Mouse (Mus musculus) intestine, postnatal 0 days (tissue): Measurements from ENCODE around the gene Tmem30c. TPM values are rescaled to one million over a fixed set of nuclear protein-coding genes. Genes with fewer than 3 reads are reported as not detected.

Experiments used
- ATAC-seq: fragments of 200-750 bp; cut with Nextera tagmentation; 2 replicates; pipeline ENCODE4 v1.8.0; 2017; ENCODE audit warnings: mild to moderate bottlenecking, moderate TSS enrichment, moderate library complexity
- H3K27ac ChIP-seq: fragments of 300-500 bp; sonication (generic); 2 replicates; pipeline ENCODE4 v1.5.1; 2014; ENCODE audit warnings: mild to moderate bottlenecking, low read depth, low read length, moderate library complexity
- H3K27me3 ChIP-seq: fragments of 300-500 bp; sonication (generic); replicated peaks from 2 replicates; pipeline ENCODE4 v1.6.1; 2014; ENCODE audit warnings: low read length, mixed read lengths; ENCODE audit not compliant: control insufficient read depth, insufficient read depth
- H3K36me3 ChIP-seq: fragments of 300-500 bp; sonication (generic); 2 replicates; pipeline ENCODE4 v1.6.1; 2014; ENCODE audit warnings: mild to moderate bottlenecking, moderate library complexity; ENCODE audit not compliant: control insufficient read depth, insufficient read depth
- H3K4me1 ChIP-seq: fragments of 300-500 bp; sonication (generic); replicated peaks from 2 replicates; pipeline ENCODE4 v1.6.1; 2014; ENCODE audit warnings: antibody characterized with exemption, low read length, mixed read lengths; ENCODE audit not compliant: control insufficient read depth, insufficient read depth
- H3K4me2 ChIP-seq: fragments of 300-500 bp; sonication (generic); replicated peaks from 2 replicates; pipeline ENCODE4 v1.6.1; 2014; ENCODE audit warnings: low read depth, mild to moderate bottlenecking, moderate library complexity
- H3K4me3 ChIP-seq: fragments of 300-500 bp; sonication (generic); 2 replicates; pipeline ENCODE4 v1.5.1; 2014; ENCODE audit warnings: low read depth, low read length
- H3K9ac ChIP-seq: fragments of 300-500 bp; sonication (generic); 2 replicates; pipeline ENCODE4 v1.6.1; 2014; ENCODE audit warnings: mild to moderate bottlenecking, low read depth, low read length
- H3K9me3 ChIP-seq: fragments of 300-500 bp; sonication (generic); 2 replicates; pipeline ENCODE4 v1.6.1; 2016; ENCODE audit warnings: mixed run types; ENCODE audit not compliant: control insufficient read depth
- CTCF ChIP-seq: sonication (generic); IDR thresholded peaks from 2 replicates; pipeline ENCODE4 v1.5.1; 2016; ENCODE audit warnings: low read depth, mild to moderate bottlenecking, control low read depth, antibody characterized with exemption, moderate library complexity
- WGBS: fragments of 180-500 bp; shearing (Covaris S2); extraction: QIAGEN DNeasy Blood & Tissue Kit; methylation state at CpG from one replicate; pipeline ENCODE4 v1.1.7; 2014; 5-methylcytosine and 5-hydroxymethylcytosine counted together
- polyA plus RNA-seq: library from polyadenylated mRNA; unstranded; fragments of >200 nt; fragmentation: Nextera tagmentation; extraction: Ambion mirVana; gene quantifications from 2 replicates; pipeline ENCODE4 v1.2.1, GENCODE M21; 2015

Tmem30c gene
- polyA plus RNA-seq, 1 experiment from 2014 or later, result not detected

- Histone ChIP-seq H3K9ac (no peak overlapping the region), H3K4me2 (no peak overlapping the region), H3K27me3 (no peaks in the 10 kb centered on the region), H3K4me1 (no peaks in the 10 kb centered on the region), H3K27ac (no peak overlapping the region), H3K36me3 (no peaks in the 10 kb centered on the region), H3K4me3 (no peak overlapping the region), H3K9me3 (no peaks in the 10 kb centered on the region)
- TF ChIP-seq CTCF, result no peak
- no peak for ATAC-seq
- WGBS, result 86% methylated on average over 31 of the region's 31 CpGs
Observed at GRCm38 (mm10) chr16:57280221-57281217, 12.1 kb downstream of the Tmem30c start.

- 82% methylated on average over 10 of the region's 12 CpGs for WGBS
- Histone ChIP-seq H3K4me1 (no peaks in the 10 kb centered on the region), H3K27ac (no peak overlapping the region), H3K4me3 (no peak overlapping the region), H3K9ac (no peak overlapping the region), H3K4me2 (no peak overlapping the region), H3K9me3 (no peaks in the 10 kb centered on the region), H3K27me3 (no peaks in the 10 kb centered on the region), H3K36me3 (no peaks in the 10 kb centered on the region)
- TF ChIP-seq CTCF, result no peak
- no peak for ATAC-seq
Observed at GRCm38 (mm10) chr16:57278976-57279626, 13.6 kb downstream of the Tmem30c start.

GRCm38 (mm10) chr16:57269751-57270150 is 22.9 kb downstream of the Tmem30c start:
- no peak for ATAC-seq
- H3K27ac ChIP-seq, result no peak overlapping the region
- no peaks in the 10 kb centered on the region for H3K9me3 ChIP-seq
- H3K36me3 ChIP-seq, result no peaks in the 10 kb centered on the region
- H3K4me3 ChIP-seq, result no peak overlapping the region
- H3K27me3 ChIP-seq, result no peaks in the 10 kb centered on the region
- TF ChIP-seq CTCF, result no peak
- no peak overlapping the region for H3K9ac ChIP-seq
- no peak overlapping the region for H3K4me2 ChIP-seq
- WGBS, result 94% methylated on average over 13 of the region's 13 CpGs
- no peaks in the 10 kb centered on the region for H3K4me1 ChIP-seq

- Histone ChIP-seq H3K4me1 (no peaks in the 10 kb centered on the region), H3K36me3 (no peaks in the 10 kb centered on the region), H3K4me3 (no peak overlapping the region), H3K27me3 (no peaks in the 10 kb centered on the region), H3K9ac (no peak overlapping the region), H3K27ac (no peak overlapping the region), H3K9me3 (no peaks in the 10 kb centered on the region), H3K4me2 (no peak overlapping the region)
- WGBS, result 78% methylated on average over 14 of the region's 14 CpGs
- TF ChIP-seq CTCF, result no peak
- no peak for ATAC-seq
Observed at GRCm38 (mm10) chr16:57268058-57268841, 24.4 kb downstream of the Tmem30c start.

GRCm38 (mm10) chr16:57267068-57267467 is 25.6 kb downstream of the Tmem30c start:
- Histone ChIP-seq H3K36me3 (no peaks in the 10 kb centered on the region), H3K9me3 (no peaks in the 10 kb centered on the region), H3K4me3 (no peak overlapping the region), H3K4me1 (no peaks in the 10 kb centered on the region), H3K4me2 (no peak overlapping the region), H3K27ac (no peak overlapping the region), H3K9ac (no peak overlapping the region), H3K27me3 (no peaks in the 10 kb centered on the region)
- no peak for ATAC-seq
- no peak for TF ChIP-seq CTCF
- WGBS, result 13% methylated on average over 1 of the region's 1 CpGs

- no peaks in the 10 kb centered on the region for H3K36me3 ChIP-seq
Observed at GRCm38 (mm10) chr16:57260152-57260551, 32.5 kb downstream of the Tmem30c start.

More at GRCm38 (mm10) chr16:57260152-57260551, 32.5 kb downstream of the Tmem30c start:
- Histone ChIP-seq H3K27ac (no peak overlapping the region), H3K9ac (no peak overlapping the region), H3K9me3 (no peaks in the 10 kb centered on the region), H3K27me3 (no peaks in the 10 kb centered on the region), H3K4me3 (no peak overlapping the region), H3K4me1 (no peaks in the 10 kb centered on the region), H3K4me2 (no peak overlapping the region)
- ATAC-seq, result no peak
- 69% methylated on average over 10 of the region's 10 CpGs for WGBS
- TF ChIP-seq CTCF, result no peak
